Mouse (Mus musculus) heart, adult 10 weeks (tissue): ENCODE measurements around the gene Olfr9. TPM values are rescaled to one million over a fixed set of nuclear protein-coding genes. Genes with fewer than 3 reads are reported as not detected.

Experiments
- polyA plus RNA-seq: library from polyadenylated mRNA; stranded (reverse); fragments of 350-450 nt; fragmentation: Illumina TruSeq; extraction: RNeasy Lipid Tissue Mini Kit (QIAGEN cat#74804); gene quantifications from one replicate; pipeline ENCODE4 v1.2.3, GENCODE M21; 2014; ENCODE audit warnings: low read depth, low replicate concordance

The Olfr9 gene
- polyA plus RNA-seq = not detected

GRCm38 (mm10) chr10:128989131-128989530, at the start of gene Olfr9:
Olfr9 (plus strand) TSS chr10:128989431.

GRCm38 (mm10) chr10:128960590-128961584, 28.3 kb upstream of the Olfr9 start, which contains the start of gene Mettl7b:
Mettl7b (minus strand) TSS chr10:128960988.

DNA sequence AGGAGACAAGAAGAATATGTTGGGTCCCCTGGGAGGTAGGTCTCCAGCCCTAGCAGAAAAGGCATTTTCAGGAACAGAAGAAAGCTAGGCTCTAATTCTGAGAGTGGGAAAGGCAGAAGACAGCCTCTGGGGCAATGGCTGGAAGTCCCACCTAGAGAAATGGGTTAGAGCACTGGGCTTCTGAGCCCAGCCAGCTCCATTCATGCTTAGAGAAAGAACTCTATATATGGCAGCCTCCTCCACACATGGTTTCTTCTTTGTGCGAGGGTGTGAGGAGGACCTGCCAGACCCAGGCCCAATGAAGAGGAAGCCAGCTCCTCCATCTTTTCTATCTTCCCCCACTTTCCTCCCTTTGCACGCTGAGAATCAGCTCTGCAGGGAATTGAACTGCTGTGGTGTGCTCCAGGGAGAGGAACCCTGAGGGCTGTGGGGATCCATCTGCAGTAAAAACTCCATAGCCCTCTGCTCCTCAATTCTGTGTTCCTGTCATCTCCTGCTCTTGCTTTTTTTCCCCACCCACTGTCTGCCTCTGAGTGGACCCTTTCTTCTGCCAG, 21.1 kb downstream of the Olfr9 start, which contains the start of gene Olfr763:
Gene Olfr763 (plus strand): TSS at position 504 of the 554 bp plus-strand sequence.

GRCm38 (mm10) chr10:129039796-129040195, 50.6 kb downstream of the Olfr9 start, which contains the start of gene Olfr764-ps1:
Olfr764-ps1 (minus strand) TSS chr10:129039896.

Other genes starting within 250 kb of the Olfr9 start
- gene Dgka, start 244.6 kb upstream of the Olfr9 start, polyA plus RNA-seq = 12.8 TPM
- 9.7 TPM for gene Pym1, start 241.5 kb upstream of the Olfr9 start, polyA plus RNA-seq
- gene Mmp19, start 198.5 kb upstream of the Olfr9 start, polyA plus RNA-seq = 1.7 TPM
- gene Dnajc14, start 185.4 kb upstream of the Olfr9 start, polyA plus RNA-seq = 30.3 TPM
- gene Tmem198b, start 185.1 kb upstream of the Olfr9 start, polyA plus RNA-seq = 9.2 TPM
- gene Sarnp, start 172.1 kb upstream of the Olfr9 start, polyA plus RNA-seq = 89.3 TPM
- 14.6 TPM for gene Ormdl2, start 167.8 kb upstream of the Olfr9 start, polyA plus RNA-seq
- 0.97 TPM for gene Gdf11, start 97.7 kb upstream of the Olfr9 start, polyA plus RNA-seq
- 176 TPM for gene Cd63, start 88.4 kb upstream of the Olfr9 start, polyA plus RNA-seq
- 13.4 TPM for gene Rdh5, start 66.5 kb upstream of the Olfr9 start, polyA plus RNA-seq
- gene Bloc1s1, start 65.4 kb upstream of the Olfr9 start, polyA plus RNA-seq = 352 TPM
- 122 TPM for gene Itga7, start 55.6 kb upstream of the Olfr9 start, polyA plus RNA-seq
- gene Mettl7b, start 28.4 kb upstream of the Olfr9 start, polyA plus RNA-seq = not detected
- gene Olfr763, start 21.4 kb downstream of the Olfr9 start, polyA plus RNA-seq = not detected
- not detected for gene Olfr764-ps1, start 50.5 kb downstream of the Olfr9 start, polyA plus RNA-seq
- gene Olfr765, start 60.6 kb downstream of the Olfr9 start, polyA plus RNA-seq = not detected
- not detected for gene Olfr766-ps1, start 79.5 kb downstream of the Olfr9 start, polyA plus RNA-seq
- not detected for gene Olfr767, start 93.5 kb downstream of the Olfr9 start, polyA plus RNA-seq
- not detected for gene Olfr768, start 109.9 kb downstream of the Olfr9 start, polyA plus RNA-seq
- not detected for gene Olfr769, start 128.4 kb downstream of the Olfr9 start, polyA plus RNA-seq
- gene Olfr770, start 149.6 kb downstream of the Olfr9 start, polyA plus RNA-seq = not detected
- not detected for gene Olfr771, start 175.3 kb downstream of the Olfr9 start, polyA plus RNA-seq
- gene Olfr772, start 188.5 kb downstream of the Olfr9 start, polyA plus RNA-seq = not detected
- gene Olfr773, start 198.0 kb downstream of the Olfr9 start, polyA plus RNA-seq = not detected
- not detected for gene Olfr774, start 246.8 kb downstream of the Olfr9 start, polyA plus RNA-seq